Mouse (Mus musculus) intestine, postnatal 0 days (tissue): ENCODE measurements at regions not wholly inside any gene's neighbourhood (a gene's known extent, or its start where the extent isn't known, plus 50 kb on each side); places are given as distances from the start of the nearest gene placed in this dataset.
"Not testable (repeated sequence)": the region's sequence is repeated elsewhere in the genome, so short reads cannot be mapped to it uniquely, and the experiment has no call there.

Experiments
- ATAC-seq: fragments of 200-750 bp; cut with Nextera tagmentation; 2 replicates; pipeline ENCODE4 v1.8.0; 2017; ENCODE audit warnings: mild to moderate bottlenecking, moderate TSS enrichment, moderate library complexity
- H3K27ac ChIP-seq: fragments of 300-500 bp; sonication (generic); 2 replicates; pipeline ENCODE4 v1.5.1; 2014; ENCODE audit warnings: mild to moderate bottlenecking, low read depth, low read length, moderate library complexity
- H3K27me3 ChIP-seq: fragments of 300-500 bp; sonication (generic); replicated peaks from 2 replicates; pipeline ENCODE4 v1.6.1; 2014; ENCODE audit warnings: low read length, mixed read lengths; ENCODE audit not compliant: control insufficient read depth, insufficient read depth
- H3K36me3 ChIP-seq: fragments of 300-500 bp; sonication (generic); 2 replicates; pipeline ENCODE4 v1.6.1; 2014; ENCODE audit warnings: mild to moderate bottlenecking, moderate library complexity; ENCODE audit not compliant: control insufficient read depth, insufficient read depth
- H3K4me1 ChIP-seq: fragments of 300-500 bp; sonication (generic); replicated peaks from 2 replicates; pipeline ENCODE4 v1.6.1; 2014; ENCODE audit warnings: antibody characterized with exemption, low read length, mixed read lengths; ENCODE audit not compliant: control insufficient read depth, insufficient read depth
- H3K4me2 ChIP-seq: fragments of 300-500 bp; sonication (generic); replicated peaks from 2 replicates; pipeline ENCODE4 v1.6.1; 2014; ENCODE audit warnings: low read depth, mild to moderate bottlenecking, moderate library complexity
- H3K4me3 ChIP-seq: fragments of 300-500 bp; sonication (generic); 2 replicates; pipeline ENCODE4 v1.5.1; 2014; ENCODE audit warnings: low read depth, low read length
- H3K9ac ChIP-seq: fragments of 300-500 bp; sonication (generic); 2 replicates; pipeline ENCODE4 v1.6.1; 2014; ENCODE audit warnings: mild to moderate bottlenecking, low read depth, low read length
- H3K9me3 ChIP-seq: fragments of 300-500 bp; sonication (generic); 2 replicates; pipeline ENCODE4 v1.6.1; 2016; ENCODE audit warnings: mixed run types; ENCODE audit not compliant: control insufficient read depth
- CTCF ChIP-seq: sonication (generic); IDR thresholded peaks from 2 replicates; pipeline ENCODE4 v1.5.1; 2016; ENCODE audit warnings: low read depth, mild to moderate bottlenecking, control low read depth, antibody characterized with exemption, moderate library complexity
- WGBS: fragments of 180-500 bp; shearing (Covaris S2); extraction: QIAGEN DNeasy Blood & Tissue Kit; methylation state at CpG from one replicate; pipeline ENCODE4 v1.1.7; 2014; 5-methylcytosine and 5-hydroxymethylcytosine counted together

DNA sequence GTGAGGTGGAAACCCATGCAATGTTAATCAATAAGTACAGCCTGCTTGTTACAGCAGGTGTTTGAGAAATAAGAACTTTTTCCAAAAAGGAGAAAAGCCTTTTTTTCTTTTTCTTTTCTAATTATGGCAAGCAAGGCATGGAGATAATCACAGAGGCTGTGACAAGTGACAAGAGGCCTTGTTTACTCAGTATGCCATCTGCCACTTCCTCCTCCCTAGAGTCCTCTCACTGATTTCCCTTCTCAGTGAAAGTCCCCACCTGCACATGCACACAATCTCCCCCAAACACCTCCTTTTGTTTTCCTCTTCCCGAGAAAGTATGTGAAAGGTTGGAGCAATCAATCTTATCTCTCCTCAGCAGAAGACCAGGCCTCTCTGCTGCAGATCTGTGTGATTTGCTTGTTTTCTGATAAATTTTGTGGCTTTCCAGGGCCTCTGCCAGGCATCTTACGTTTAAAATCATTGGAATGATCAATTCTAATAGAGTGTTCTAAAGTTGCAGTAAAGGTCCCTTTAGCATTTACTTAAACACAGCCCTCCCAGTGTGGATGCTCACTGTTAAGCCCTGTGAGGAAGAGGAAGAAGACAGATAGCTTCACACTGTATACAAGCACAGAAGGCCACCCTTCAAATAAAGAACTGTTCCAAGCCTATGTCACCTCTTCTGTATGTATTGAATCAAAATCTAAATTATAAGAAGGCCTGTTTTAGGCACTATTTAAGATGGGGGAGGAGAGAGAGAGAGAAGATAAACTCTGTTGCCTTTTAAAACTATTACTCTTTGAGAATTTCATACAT lies 710.5 kb downstream of the Rapgef2 start:
- no peak for ATAC-seq
- Histone ChIP-seq H3K9me3 (no peaks in the 10 kb centered on the region), H3K27ac (no peak overlapping the region), H3K36me3 (no peaks in the 10 kb centered on the region), H3K9ac (no peak overlapping the region), H3K4me2 (no peak overlapping the region), H3K27me3 (no peaks in the 10 kb centered on the region), H3K4me3 (no peak overlapping the region), H3K4me1 (no peaks in the 10 kb centered on the region)
- 9% methylated on average over 2 of the region's 2 CpGs for WGBS
- no peak for TF ChIP-seq CTCF

DNA sequence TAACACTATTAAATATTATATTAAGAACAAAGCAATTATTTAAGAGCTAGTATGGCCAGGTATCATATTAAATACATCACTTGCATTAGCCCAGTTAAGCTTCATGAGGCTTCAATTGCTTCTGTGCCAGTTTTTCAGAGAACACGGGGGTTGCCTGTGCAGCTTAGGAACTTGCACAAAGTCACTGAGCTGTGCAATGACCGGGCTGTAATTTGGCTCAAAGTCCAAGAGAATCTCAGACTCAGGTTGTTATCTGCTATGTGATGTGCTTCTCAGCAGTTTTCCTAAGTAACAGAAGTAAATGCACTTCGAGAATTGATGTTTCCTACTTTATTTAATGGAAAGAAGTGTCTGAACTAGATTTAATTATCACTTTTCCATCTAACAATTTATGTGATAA lies 711.5 kb downstream of the Rapgef2 start:
- no peaks in the 10 kb centered on the region for H3K4me1 ChIP-seq
- no peak for TF ChIP-seq CTCF
- H3K36me3 ChIP-seq: no peaks in the 10 kb centered on the region
- peak; percentile 64; the same call in 1 of the 2 replicates for ATAC-seq
- no peak overlapping the region for H3K9ac ChIP-seq
- WGBS: 48% methylated on average over 3 of the region's 3 CpGs
- H3K9me3 ChIP-seq: no peaks in the 10 kb centered on the region
- H3K4me3 ChIP-seq: no peak overlapping the region
- no peak overlapping the region for H3K27ac ChIP-seq
- H3K27me3 ChIP-seq: no peaks in the 10 kb centered on the region
- H3K4me2 ChIP-seq: no peak overlapping the region

DNA sequence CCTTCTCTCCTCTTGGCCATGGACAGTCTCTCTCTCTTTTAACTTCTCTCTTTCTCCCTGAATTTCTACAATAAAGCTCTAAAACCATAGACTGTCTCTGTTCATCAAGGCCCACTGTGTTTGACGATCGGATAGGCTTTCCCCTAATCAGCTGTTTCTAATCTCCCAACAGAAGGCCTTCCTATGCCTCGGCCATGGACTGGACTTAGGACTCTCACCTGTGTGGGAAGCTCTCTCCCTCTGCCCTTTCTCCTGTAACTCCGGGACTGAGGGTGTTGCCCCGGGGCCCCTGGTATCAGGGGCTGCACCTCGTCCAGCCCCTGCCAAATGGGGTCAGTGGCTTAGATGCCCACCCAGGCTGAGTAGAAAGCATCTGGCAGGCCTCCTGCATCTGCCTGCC lies 713.0 kb downstream of the Rapgef2 start:
- no peaks in the 10 kb centered on the region for H3K36me3 ChIP-seq
- no peak overlapping the region for H3K27ac ChIP-seq
- no peak overlapping the region for H3K4me3 ChIP-seq
- peak; percentile 60; the same call in 1 of the 2 replicates for ATAC-seq
- H3K27me3 ChIP-seq: no peaks in the 10 kb centered on the region
- no peaks in the 10 kb centered on the region for H3K9me3 ChIP-seq
- no peaks in the 10 kb centered on the region for H3K4me1 ChIP-seq
- H3K4me2 ChIP-seq: no peak overlapping the region
- H3K9ac ChIP-seq: no peak overlapping the region
- no peak for TF ChIP-seq CTCF
- 59% methylated on average over 6 of the region's 6 CpGs for WGBS

DNA sequence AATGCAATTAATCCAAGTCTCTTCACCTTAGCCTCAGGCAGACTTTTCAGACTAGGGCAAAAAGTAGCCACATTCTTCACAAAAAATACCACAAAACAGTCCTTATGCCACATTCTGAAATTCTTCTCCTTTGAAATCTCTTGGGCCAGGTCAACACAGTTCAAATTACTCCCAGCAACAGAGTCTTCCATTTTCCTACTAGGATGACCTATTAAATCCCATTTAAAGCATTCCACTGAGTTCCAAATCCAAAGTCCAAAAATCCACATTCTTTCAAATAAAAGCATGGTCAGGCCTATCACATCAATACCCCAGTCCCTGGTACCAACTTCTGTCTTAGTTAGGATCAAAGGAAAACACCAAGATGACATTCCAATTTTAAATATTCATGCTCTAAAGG lies 721.4 kb downstream of the Rapgef2 start:
- not testable (repeated sequence) for H3K27ac ChIP-seq, ATAC-seq, H3K9me3 ChIP-seq

More for the DNA sequence above, 721.4 kb downstream of the Rapgef2 start:
- not testable (repeated sequence) for H3K9ac ChIP-seq, H3K4me3 ChIP-seq, H3K27me3 ChIP-seq, H3K4me2 ChIP-seq, H3K4me1 ChIP-seq, H3K36me3 ChIP-seq
